Mouse (Mus musculus) gastrocnemius, adult 2 months (tissue): ENCODE measurements around the gene Trarg1. TPM values are rescaled to one million over a fixed set of nuclear protein-coding genes. Genes with fewer than 3 reads are reported as not detected.

Experiments
- DNase-seq: peaks from one replicate; pipeline ENCODE4 v3.0.0; 2022
- H3K27ac ChIP-seq: fragments of 200-600 bp; 2 replicates; pipeline ENCODE4 v1.8.1; 2022; ENCODE audit warnings: mild to moderate bottlenecking
- H3K4me3 ChIP-seq: fragments of 200-600 bp; 2 replicates; pipeline ENCODE4 v1.8.1; 2022; ENCODE audit warnings: mild to moderate bottlenecking, moderate library complexity
- CTCF ChIP-seq: fragments of 200-600 bp; IDR thresholded peaks from 2 replicates; pipeline ENCODE4 v1.8.1; 2022; ENCODE audit warnings: antibody characterized with exemption, mild to moderate bottlenecking, moderate library complexity
- intact Hi-C: fragments of 180-260 bp; cut with DNase I; formaldehyde crosslinking; loops from one replicate; pipeline ENCODE4 v1.15.1; 2025
- total RNA-seq, 2 experiments: library from RNA; stranded (reverse); gene quantifications; 2 replicates each; pipeline ENCODE4 v1.2.3; 2021

The Trarg1 gene
- total RNA-seq, 2 experiments from 2014 or later = 0.77 to 0.84 TPM

DNA sequence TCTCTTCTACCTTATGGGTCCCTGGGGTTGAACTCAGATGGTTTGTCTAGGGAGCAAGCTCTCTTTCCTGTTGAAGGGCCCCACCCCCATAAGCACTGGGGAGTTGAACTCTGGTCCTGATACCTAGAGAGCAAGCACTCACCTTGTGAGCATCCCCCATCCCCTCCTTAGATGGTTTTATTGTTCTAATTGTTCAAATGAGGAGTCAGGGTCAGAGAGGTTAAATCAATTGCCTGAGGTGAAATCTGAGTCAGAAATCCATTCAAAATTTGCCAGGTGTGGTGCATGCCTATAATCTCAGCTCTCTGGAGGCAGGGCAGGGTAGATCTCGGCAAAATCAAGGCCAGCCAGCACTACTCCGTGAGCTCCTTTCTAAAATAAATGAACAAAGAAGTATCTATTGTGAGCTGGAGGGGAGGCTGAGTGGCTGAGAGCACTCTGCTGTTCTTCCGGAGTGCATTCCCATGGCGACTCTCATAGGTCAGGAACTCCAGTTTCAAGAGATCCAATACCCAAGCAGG lies 22.1 kb upstream of the Trarg1 start:
- H3K4me3 ChIP-seq = no peak overlapping the region
- no peak for DNase-seq
- no peak for TF ChIP-seq CTCF
- no peak overlapping the region for H3K27ac ChIP-seq
- intact Hi-C loops = no loop called here

GRCm38 (mm10) chr11:76659138-76659930 lies 20.3 kb upstream of the Trarg1 start:
- intact Hi-C loops = no loop called here

DNA sequence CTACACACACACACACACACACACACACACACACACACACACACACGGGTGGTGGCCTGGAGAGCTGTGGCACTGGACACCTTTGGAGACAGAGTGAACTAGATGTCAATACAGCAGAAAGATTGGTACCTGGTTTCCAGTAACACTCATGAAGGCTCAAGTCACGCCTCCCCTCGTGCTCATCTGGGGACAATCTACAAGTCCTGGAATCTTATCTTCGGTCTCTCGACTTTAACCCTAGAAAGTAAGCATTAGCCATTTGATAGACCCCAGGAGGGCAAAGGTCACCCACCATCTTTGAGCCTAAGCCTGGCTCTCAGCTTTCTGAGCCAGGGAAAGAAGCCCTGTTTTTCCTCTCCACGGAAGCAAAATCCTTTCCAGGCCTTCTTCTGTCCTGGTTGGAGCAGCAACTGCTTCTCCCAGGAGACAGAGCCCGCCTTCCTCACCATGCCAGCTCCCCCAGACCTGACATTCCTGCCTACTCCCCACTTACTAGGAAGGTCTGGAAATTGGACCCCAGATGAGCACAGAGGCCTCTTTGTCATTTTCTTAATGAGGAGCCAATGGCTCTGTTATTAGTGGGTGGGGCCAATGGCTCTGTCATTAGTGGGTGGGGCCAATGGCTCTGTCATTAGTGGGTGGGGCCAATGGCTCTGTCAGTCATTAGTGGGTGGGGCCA lies 17.7 kb upstream of the Trarg1 start:
- Histone ChIP-seq H3K27ac (no peak overlapping the region), H3K4me3 (no peak overlapping the region)
- intact Hi-C loops = no loop called here
- DNase-seq = no peak
- TF ChIP-seq CTCF = no peak

More at GRCm38 (mm10) chr11:76659138-76659930, 20.3 kb upstream of the Trarg1 start:
- DNase-seq = no peak
- Histone ChIP-seq H3K27ac (no peak overlapping the region), H3K4me3 (no peak overlapping the region)
- no peak for TF ChIP-seq CTCF

DNA sequence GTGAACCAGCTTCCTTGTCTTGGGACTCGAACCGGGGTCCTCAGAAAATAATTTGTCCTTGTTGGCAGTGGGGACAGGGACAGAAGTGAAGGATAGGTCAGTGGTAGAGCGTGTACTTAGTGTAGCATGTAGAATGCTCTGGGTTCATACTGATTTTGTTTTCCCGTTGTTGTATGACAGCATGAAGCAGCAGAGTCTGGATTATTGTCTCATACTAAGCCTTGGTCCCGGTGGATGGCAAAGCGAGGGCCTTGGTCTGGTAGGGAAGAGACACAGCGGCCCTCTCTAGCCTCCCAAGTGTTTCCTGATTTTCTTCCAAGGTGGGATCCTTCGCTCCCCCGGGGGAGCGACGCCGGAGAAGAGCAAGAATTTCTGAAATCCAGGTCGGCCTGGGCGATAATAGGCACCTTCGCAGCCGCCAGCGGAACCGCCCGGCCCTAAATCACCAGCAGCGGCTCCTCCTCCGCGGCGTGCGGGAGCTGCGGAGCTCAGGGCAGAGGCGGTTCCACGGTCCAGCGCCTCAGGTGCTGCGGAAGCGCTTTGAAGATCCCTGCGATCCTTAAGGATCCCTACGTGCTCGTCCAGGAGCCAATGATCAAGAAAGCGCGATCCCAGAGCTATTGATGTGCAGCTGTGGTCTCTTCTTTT lies 13.5 kb upstream of the Trarg1 start:
- intact Hi-C loops = no loop called here
- Histone ChIP-seq H3K27ac (no peak overlapping the region), H3K4me3 (peak overlapping the region; percentile 56)
- no peak for DNase-seq
- TF ChIP-seq CTCF = no peak

- TF ChIP-seq CTCF = no peak
- no peak for DNase-seq
- Histone ChIP-seq H3K27ac (no peak overlapping the region), H3K4me3 (no peak overlapping the region)
- intact Hi-C loops = no loop called here
Measured at GRCm38 (mm10) chr11:76667807-76668206, 11.8 kb upstream of the Trarg1 start.

DNA sequence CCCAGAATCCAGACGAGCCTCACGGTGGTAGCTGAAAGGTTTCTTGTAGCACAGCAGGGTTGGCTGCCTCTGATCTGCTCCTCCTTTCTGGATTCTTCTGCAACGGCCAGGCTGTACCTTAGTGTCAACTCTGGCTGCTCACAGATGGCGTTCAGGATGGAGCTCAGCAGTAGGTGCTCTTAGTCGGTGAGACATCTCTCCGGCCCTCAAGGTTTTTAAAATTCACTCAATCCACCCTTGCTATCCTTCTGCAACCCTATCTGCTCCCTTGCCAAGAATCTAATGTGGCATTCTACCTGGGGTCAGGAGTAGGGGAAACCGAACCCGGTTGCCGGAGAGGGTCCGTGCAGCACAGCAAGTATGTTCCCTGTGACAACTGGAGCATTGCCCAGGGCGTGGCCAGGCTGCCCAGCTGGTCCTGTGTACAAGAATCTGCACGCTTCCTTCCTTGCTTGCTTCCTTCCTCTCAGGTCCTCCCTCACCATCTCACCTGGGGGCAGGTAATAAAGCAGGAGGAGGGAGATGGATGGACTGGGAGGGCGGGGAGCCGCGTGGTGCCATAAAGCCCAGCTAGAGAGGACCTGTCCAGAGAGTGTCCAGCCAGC lies 7.6 kb upstream of the Trarg1 start, which contains the start of gene Bhlha9:
Gene Bhlha9, plus strand, starts transcription at position 600 of the 605 bp plus-strand sequence.
- Histone ChIP-seq H3K27ac (no peak within 1 kb of the TSS), H3K4me3 (peak within 1 kb of the TSS; percentile 24; the same call in 1 of the 2 replicates)
- DNase-seq = no peak
- no peak for TF ChIP-seq CTCF
- intact Hi-C loops = loop anchor here (10.0 kb wide), 1 partner anchor 223 kb away; no protein-coding TSS in a partner anchor

DNA sequence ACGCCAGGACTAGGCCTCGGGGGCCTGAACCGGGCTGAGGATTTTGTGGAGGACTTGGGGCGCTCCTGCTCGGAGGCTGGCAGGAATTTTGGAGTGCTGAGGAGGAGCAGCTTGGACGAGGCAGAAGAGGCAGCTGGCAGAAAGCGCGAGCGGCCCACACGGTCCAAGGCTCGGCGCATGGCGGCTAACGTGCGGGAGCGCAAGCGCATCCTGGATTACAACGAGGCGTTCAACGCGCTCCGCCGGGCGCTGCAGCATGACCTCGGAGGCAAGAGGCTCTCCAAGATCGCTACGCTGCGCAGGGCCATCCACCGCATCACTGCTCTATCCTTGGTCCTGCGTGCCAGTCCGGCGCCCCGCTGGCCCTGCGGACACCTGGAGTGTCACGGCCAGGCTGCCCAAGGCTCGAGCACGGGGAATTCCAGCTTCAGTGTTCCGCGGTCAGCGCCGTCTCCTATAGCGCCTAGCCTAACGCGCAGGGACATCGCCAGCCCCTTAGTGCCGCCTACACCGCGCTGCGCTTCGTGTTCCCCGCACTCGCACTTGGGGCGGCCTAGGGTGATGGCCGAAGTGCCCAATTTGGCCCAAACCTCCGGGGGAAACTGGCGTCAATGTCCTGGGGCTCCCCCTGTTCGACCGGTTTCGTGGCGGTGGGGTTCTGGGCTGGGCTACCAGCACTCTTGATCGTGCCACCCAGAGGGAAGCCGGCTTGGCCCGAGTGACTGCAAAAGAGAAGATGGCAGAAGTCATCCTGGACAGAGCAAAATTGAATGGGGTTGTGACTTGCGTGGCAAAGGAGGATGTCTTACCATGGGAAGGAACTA lies 6.8 kb upstream of the Trarg1 start:
- H3K27ac ChIP-seq = no peak overlapping the region
- intact Hi-C loops = loop anchor here (10.0 kb wide), 1 partner anchor 222 kb away; no protein-coding TSS in a partner anchor
- DNase-seq = no peak
- no peak for TF ChIP-seq CTCF
- H3K4me3 ChIP-seq = peak overlapping the region; percentile 24; the same call in 1 of the 2 replicates

- no peak for TF ChIP-seq CTCF
- intact Hi-C loops = loop anchor here (10.0 kb wide), 1 partner anchor 221 kb away; no protein-coding TSS in a partner anchor
- no peak for DNase-seq
- no peak overlapping the region for H3K4me3 ChIP-seq
- no peak overlapping the region for H3K27ac ChIP-seq
Measured at GRCm38 (mm10) chr11:76674199-76674598, 5.4 kb upstream of the Trarg1 start.

DNA sequence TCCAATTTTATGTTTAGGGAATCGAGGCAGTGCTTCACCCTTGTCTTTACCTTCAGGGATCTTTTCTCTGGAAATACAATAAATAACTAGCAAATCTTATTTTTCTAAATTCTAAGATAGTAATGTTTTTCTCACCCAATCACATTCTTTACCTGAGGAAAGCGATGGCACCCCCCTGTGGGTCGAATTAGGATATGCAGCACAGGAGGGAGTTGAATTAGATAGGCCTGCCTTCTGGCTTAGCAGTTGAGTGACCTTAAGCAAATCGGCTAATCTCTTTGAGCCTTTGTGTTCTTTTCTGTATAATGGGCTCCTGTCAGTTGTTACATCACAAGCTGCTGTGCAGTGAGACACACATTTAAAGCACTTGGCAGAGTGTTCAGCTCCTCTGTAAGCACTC lies 4.9 kb upstream of the Trarg1 start:
- TF ChIP-seq CTCF = no peak
- no peak overlapping the region for H3K4me3 ChIP-seq
- intact Hi-C loops = loop anchor here (10.0 kb wide), 1 partner anchor 220 kb away; no protein-coding TSS in a partner anchor

GRCm38 (mm10) chr11:76685604-76686003 lies 6.0 kb downstream of the Trarg1 start:
- intact Hi-C loops = no loop called here
- no peak for TF ChIP-seq CTCF
- no peak for DNase-seq
- no peak overlapping the region for H3K4me3 ChIP-seq
- no peak overlapping the region for H3K27ac ChIP-seq

More for the DNA sequence above, 4.9 kb upstream of the Trarg1 start:
- no peak for DNase-seq
- H3K27ac ChIP-seq = no peak overlapping the region

GRCm38 (mm10) chr11:76692096-76692495 lies 12.5 kb downstream of the Trarg1 start:
- Histone ChIP-seq H3K27ac (no peak overlapping the region), H3K4me3 (no peak overlapping the region)
- no peak for DNase-seq
- intact Hi-C loops = no loop called here
- TF ChIP-seq CTCF = no peak
